Mouse (Mus musculus) liver, embryonic 12.5 days (tissue): Measurements from ENCODE around the gene Rhbdf1. TPM values are rescaled to one million over a fixed set of nuclear protein-coding genes. Genes with fewer than 3 reads are reported as not detected.

ENCODE experiments used
- ATAC-seq: fragments of 200-750 bp; cut with Nextera tagmentation; 2 replicates; pipeline ENCODE4 v1.8.0; 2017; ENCODE audit warnings: moderate number of reproducible peaks, mild to moderate bottlenecking, moderate library complexity
- H3K27ac ChIP-seq: fragments of 300-500 bp; sonication (generic); 2 replicates; pipeline ENCODE4 v1.5.1; 2016; ENCODE audit warnings: mild to moderate bottlenecking
- H3K27me3 ChIP-seq: fragments of 300-500 bp; sonication (generic); replicated peaks from 2 replicates; pipeline ENCODE4 v1.6.1; 2016; ENCODE audit warnings: mild to moderate bottlenecking, moderate library complexity
- H3K36me3 ChIP-seq: fragments of 300-500 bp; sonication (generic); 2 replicates; pipeline ENCODE4 v1.6.1; 2016; ENCODE audit warnings: mild to moderate bottlenecking, moderate library complexity
- H3K4me1 ChIP-seq: fragments of 300-500 bp; sonication (generic); 2 replicates; pipeline ENCODE4 v1.6.1; 2016
- H3K4me2 ChIP-seq: fragments of 300-500 bp; sonication (generic); 2 replicates; pipeline ENCODE4 v1.6.1; 2016; ENCODE audit warnings: mild to moderate bottlenecking, moderate library complexity
- H3K4me3 ChIP-seq: fragments of 300-500 bp; sonication (generic); 2 replicates; pipeline ENCODE4 v1.5.1; 2016; ENCODE audit warnings: mild to moderate bottlenecking, moderate library complexity
- H3K9ac ChIP-seq: fragments of 300-500 bp; sonication (generic); 2 replicates; pipeline ENCODE4 v1.6.1; 2016; ENCODE audit warnings: mild to moderate bottlenecking, moderate library complexity
- H3K9me3 ChIP-seq: fragments of 300-500 bp; sonication (generic); replicated peaks from 2 replicates; pipeline ENCODE4 v1.6.1; 2016; ENCODE audit warnings: mild to moderate bottlenecking, moderate library complexity
- WGBS: fragments of 180-500 bp; shearing (Covaris S2); methylation state at CpG from one replicate; pipeline ENCODE4 v1.1.7; 2016; ENCODE audit not compliant: insufficient replicate concordance; 5-methylcytosine and 5-hydroxymethylcytosine counted together
- polyA plus RNA-seq: library from polyadenylated mRNA; unstranded; fragments of >200 nt; fragmentation: Nextera tagmentation; extraction: Ambion mirVana; gene quantifications from 2 replicates; pipeline ENCODE4 v1.2.1, GENCODE M21; 2016

Gene Rhbdf1
- 12.0 and 14.1 TPM in 2 replicates for polyA plus RNA-seq

DNA sequence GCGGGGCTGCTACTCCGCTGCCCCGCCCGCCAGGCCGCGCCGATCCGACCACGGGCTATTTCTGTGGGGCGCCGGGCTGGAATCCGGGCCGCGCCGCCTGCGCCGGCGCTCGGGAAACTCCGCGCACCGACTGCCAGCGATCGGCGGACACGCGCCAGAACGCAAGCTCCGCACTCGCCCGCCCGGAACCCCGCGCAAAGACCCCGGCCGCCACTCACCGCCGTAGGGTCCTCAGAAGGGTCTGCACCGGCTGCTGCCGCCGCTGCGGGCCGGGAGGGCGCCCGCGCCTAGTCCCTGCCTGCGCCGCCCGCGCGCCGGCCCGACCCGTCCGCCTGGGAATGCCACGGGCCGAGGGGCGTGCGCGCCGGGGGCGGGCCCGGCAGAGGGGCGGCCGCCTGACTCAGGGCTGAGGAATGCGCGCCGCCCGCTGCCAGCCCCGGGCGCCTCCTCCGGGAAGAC, at the start of gene Rhbdf1:
TSS of gene Rhbdf1 (minus strand) at position 350 of the 459 bp plus-strand sequence.
- Histone ChIP-seq H3K9ac (peak within 1 kb of the TSS; percentile 74), H3K4me2 (peak within 1 kb of the TSS; percentile 80), H3K9me3 (no peaks in the 10 kb centered on the region), H3K4me1 (peaks cover 71% of the 10 kb centered on the region), H3K27ac (peak within 1 kb of the TSS; percentile 70), H3K27me3 (peaks cover 78% of the 10 kb centered on the region), H3K36me3 (0 out of 2 replicates have a peak, but pooled peaks cover 3% of the 10 kb centered on the region), H3K4me3 (peak within 1 kb of the TSS; percentile 66)
- ATAC-seq, result no peak
- WGBS, result under 1% methylated on average over 72 of the region's 72 CpGs

DNA sequence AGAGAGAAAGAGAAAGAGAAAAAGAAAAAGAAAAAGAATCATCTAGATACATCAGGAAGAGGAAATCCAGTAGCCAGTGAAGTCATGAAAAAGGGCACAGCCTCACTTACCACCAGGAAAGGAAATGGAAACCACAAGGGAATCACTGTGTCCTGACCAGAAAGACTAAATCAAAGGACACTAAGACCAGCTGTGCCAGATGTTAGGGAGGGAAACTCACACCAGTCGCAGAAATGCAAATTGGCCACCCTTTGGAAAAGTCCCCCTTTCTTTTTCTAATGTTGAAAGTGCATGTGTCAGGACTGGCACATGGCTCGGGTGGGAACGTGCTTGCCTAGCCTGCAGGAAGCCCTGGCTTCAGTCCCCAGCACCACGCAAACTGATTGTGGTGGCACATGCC, 49.1 kb upstream of the Rhbdf1 start:
- H3K27me3 ChIP-seq, result peaks cover 11% of the 10 kb centered on the region
- H3K4me2 ChIP-seq, result no peak overlapping the region
- WGBS, result 43% methylated on average over 4 of the region's 4 CpGs
- peak overlapping the region; percentile 33 for H3K9ac ChIP-seq
- H3K4me3 ChIP-seq, result no peak overlapping the region
- peaks cover 1% of the 10 kb centered on the region; the same call in 1 of the 2 replicates for H3K36me3 ChIP-seq
- no peaks in the 10 kb centered on the region for H3K9me3 ChIP-seq
- peaks cover 81% of the 10 kb centered on the region for H3K4me1 ChIP-seq
- peak overlapping the region; percentile 76 for H3K27ac ChIP-seq
- ATAC-seq, result no peak

DNA sequence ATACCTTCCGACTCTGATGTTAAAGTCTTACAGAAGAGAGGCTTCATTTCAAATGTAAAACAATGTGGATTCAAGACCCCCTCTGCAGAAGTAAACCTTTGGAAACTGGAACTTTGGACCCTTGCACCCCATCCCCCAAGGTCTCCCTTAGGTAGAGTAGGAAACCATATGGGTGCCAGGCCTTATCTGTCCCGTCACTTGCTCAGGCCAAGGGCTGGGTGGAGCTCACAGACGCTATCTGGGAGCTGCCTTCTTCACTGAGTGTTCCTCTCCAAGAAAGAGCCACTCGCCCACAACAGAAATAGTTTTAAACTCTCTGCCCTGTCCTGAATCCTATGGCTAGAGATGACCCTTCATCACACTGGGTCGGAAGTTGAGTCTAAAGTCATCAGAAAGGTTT, 46.9 kb upstream of the Rhbdf1 start:
- Histone ChIP-seq H3K27me3 (peaks cover 5% of the 10 kb centered on the region; the same call in 1 of the 2 replicates), H3K4me3 (peak overlapping the region; percentile 81), H3K27ac (peak overlapping the region; percentile 99), H3K4me2 (peak overlapping the region; percentile 81), H3K36me3 (peaks cover 7% of the 10 kb centered on the region; the same call in 1 of the 2 replicates), H3K9me3 (no peaks in the 10 kb centered on the region), H3K4me1 (peaks cover 84% of the 10 kb centered on the region), H3K9ac (peak overlapping the region; percentile 99)
- peak; percentile 91 for ATAC-seq
- 27% methylated on average over 5 of the region's 5 CpGs for WGBS

DNA sequence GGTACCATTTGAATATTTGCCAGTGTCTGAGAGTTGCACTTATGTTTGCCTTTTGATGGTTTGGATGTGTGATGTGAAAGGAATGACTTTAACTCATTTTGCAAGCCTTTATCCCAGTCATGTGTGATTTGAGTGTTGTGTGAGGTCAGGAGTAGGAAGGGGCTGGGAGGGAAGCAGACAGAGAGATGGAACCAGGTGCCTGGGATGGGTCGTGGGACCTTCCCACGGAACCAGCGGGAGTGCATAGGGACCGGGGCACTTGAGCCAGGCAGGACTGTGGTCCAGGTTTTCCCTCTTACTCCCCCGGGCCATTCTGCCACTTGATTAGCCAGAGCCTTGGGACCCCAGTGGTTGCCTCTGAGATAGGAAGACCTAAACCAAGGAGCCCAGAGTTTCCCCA, 45.9 kb upstream of the Rhbdf1 start:
- peak overlapping the region; percentile 99 for H3K27ac ChIP-seq
- H3K4me1 ChIP-seq, result peaks cover 90% of the 10 kb centered on the region
- peak overlapping the region; percentile 81 for H3K4me3 ChIP-seq
- peaks cover 5% of the 10 kb centered on the region; the same call in 1 of the 2 replicates for H3K27me3 ChIP-seq
- ATAC-seq, result no peak
- peak overlapping the region; percentile 99 for H3K9ac ChIP-seq
- peaks cover 9% of the 10 kb centered on the region for H3K36me3 ChIP-seq
- peak overlapping the region; percentile 81 for H3K4me2 ChIP-seq
- 20% methylated on average over 5 of the region's 5 CpGs for WGBS
- H3K9me3 ChIP-seq, result no peaks in the 10 kb centered on the region

DNA sequence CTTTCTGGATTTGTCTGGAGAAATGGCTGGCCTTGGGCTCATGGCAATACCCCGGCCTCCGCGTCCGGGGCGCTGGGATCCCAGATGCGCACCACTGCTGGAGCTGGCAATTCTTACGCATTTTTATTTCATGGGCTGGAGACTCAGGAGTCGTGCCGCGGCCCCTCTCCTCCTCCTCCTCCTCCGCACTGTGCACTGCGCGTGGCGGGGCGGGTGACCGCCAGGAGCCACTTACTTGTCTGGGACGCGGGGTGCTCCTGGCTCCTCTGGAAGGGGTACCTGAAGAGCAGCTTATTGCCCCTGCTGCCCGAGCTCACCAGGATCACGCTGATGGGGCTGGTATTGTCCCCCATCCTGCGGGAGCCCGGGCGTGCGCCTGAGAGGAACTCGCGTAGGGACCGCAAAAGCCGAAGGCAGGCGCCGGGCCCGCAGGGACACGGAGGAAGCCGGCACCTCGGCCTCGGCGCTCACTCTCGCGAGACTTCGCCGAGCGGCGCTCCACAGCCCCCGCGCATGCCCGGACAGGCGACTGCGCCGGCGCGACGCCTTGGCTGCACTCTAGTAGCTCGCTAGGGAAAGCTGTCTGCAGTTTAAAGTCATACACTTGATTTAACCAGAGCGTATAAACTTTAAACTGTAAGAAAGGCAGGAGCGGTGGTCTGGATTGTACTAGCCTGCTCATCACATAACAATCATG, 45.2 kb upstream of the Rhbdf1 start, which contains the start of gene Nprl3:
TSS of gene Nprl3 (minus strand) at position 520 of the 697 bp plus-strand sequence.
- peak; percentile 80 for ATAC-seq
- Histone ChIP-seq H3K27ac (peak within 1 kb of the TSS; percentile 99), H3K4me3 (peak within 1 kb of the TSS; percentile 81), H3K27me3 (peaks cover 5% of the 10 kb centered on the region; the same call in 1 of the 2 replicates), H3K9ac (peak within 1 kb of the TSS; percentile 99), H3K9me3 (no peaks in the 10 kb centered on the region), H3K4me2 (peak within 1 kb of the TSS; percentile 81), H3K4me1 (peaks cover 91% of the 10 kb centered on the region), H3K36me3 (peaks cover 15% of the 10 kb centered on the region)
- WGBS, result under 1% methylated on average over 54 of the region's 54 CpGs

DNA sequence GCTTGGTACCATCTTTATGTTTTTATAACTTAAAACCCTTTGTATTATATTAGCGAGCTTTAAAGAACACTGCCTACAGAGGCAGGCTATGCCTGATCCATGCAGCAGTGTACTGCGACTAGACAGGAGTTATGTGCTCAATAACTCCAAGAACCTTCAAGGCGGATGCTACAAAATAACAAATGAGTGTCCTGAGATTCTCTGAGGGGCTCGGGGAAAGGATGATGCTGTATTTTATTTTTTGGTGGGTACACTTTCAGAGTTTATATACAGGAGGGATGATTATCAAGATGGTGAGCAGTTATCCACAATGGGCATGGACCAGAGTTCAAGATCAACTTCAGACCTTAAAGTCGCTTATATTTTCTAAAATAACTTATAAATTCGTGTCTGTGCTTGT, 44.7 kb upstream of the Rhbdf1 start:
- Histone ChIP-seq H3K4me3 (peak overlapping the region; percentile 81), H3K9me3 (no peaks in the 10 kb centered on the region), H3K36me3 (peaks cover 21% of the 10 kb centered on the region), H3K9ac (peak overlapping the region; percentile 99), H3K27ac (peak overlapping the region; percentile 99), H3K4me2 (peak overlapping the region; percentile 81), H3K4me1 (peaks cover 87% of the 10 kb centered on the region), H3K27me3 (peaks cover under 1% of the 10 kb centered on the region; the same call in 1 of the 2 replicates)
- ATAC-seq, result no peak
- WGBS, result 26% methylated on average over 6 of the region's 6 CpGs

DNA sequence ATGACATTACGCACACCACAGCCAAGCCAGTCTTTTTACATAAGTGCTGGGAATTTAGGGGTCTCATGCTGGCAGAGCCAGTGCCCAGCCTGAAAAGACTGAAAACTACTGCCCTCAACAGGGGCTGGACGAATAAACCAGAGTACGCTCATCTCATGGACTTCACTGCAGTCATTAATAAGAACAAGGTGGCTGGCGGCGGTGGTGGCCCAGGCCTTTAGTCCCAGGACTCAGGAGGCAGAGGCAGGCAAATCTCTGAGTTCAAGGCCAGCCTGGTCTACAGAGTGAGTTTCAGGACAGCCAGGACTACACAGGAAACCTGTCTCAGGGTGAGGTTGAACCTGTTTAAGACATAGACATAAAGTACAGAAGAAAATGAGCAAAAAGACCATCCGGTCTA, 44.1 kb upstream of the Rhbdf1 start:
- H3K4me3 ChIP-seq, result peak overlapping the region; percentile 7; the same call in 1 of the 2 replicates
- H3K27me3 ChIP-seq, result no peaks in the 10 kb centered on the region; the same call in 1 of the 2 replicates
- no peak for ATAC-seq
- peak overlapping the region; percentile 81 for H3K4me2 ChIP-seq
- peaks cover 84% of the 10 kb centered on the region for H3K4me1 ChIP-seq
- H3K36me3 ChIP-seq, result peaks cover 25% of the 10 kb centered on the region
- H3K9me3 ChIP-seq, result no peaks in the 10 kb centered on the region
- 82% methylated on average over 6 of the region's 6 CpGs for WGBS
- peak overlapping the region; percentile 75 for H3K9ac ChIP-seq
- peak overlapping the region; percentile 99 for H3K27ac ChIP-seq

DNA sequence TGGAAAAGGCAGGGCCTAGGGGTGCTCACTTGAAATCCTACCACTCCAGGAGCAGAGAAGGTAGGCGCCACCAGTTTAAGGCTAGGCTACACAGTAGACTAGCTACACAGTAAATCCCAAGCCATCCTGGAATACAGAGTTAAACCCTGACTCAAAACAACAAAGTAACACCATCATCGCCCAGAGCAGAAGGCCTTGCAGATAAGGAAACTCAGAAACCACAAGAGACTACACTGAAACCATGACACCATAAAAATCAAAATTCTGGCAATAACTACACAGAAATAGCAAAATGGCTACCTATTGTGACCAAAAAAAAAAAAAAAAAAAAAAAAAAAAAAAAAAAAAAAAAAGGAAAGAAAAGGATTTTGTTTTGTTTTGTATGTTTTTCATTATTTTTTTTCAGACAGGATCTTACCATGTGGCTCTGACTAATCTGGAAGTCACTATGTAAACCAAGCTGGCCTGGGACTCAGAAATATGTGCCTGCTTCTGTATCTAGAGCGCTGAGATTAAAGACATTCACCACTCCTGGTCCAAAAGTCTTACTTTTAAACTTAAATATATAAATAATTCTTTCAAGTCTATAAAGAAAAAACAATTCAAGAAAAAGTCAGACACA, 43.1 kb upstream of the Rhbdf1 start:
- Histone ChIP-seq H3K4me3 (peak overlapping the region; percentile 0; the same call in 1 of the 2 replicates), H3K9ac (peak overlapping the region; percentile 75), H3K9me3 (no peaks in the 10 kb centered on the region), H3K27me3 (no peaks in the 10 kb centered on the region), H3K4me1 (peaks cover 85% of the 10 kb centered on the region), H3K27ac (peak overlapping the region; percentile 99), H3K36me3 (peaks cover 35% of the 10 kb centered on the region), H3K4me2 (peak overlapping the region; percentile 81)
- ATAC-seq, result peak; percentile 77
- WGBS, result 38% methylated on average over 3 of the region's 3 CpGs

DNA sequence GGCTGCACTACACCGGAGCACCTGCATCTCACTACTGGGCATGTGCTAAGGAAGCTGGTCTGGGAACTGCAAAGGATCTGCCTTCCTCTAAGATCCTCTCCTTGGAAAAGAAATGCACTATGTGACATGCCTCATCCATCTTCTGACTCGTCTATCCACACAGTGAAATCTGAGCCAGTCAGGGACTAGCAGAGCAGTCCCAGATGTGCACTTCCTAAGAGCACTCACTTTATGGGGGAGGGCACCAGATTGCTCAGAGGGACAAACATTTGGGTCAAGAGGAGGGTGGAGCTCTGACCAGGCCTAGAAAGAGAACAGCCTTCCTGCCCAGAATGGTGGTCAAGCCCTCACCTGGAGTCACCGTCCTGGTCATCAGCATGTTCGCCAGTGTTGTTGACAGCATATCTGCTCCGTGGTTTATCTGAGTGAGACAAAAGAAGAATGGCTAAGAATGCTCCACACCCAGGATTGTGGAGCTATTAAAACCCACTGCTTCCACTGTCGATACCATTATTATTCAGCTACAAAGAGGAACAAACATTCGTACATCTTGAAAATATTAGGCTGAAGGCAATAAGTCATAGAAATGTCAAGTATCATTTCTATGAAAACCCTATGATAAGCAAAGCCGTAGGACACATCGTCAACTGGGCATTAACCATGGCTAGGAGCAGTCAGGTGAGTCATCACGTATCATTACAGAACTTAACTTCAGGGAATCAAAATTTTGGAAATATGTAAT, 40.7 kb upstream of the Rhbdf1 start:
- peaks cover 79% of the 10 kb centered on the region for H3K4me1 ChIP-seq
- peaks cover 49% of the 10 kb centered on the region for H3K36me3 ChIP-seq
- no peaks in the 10 kb centered on the region for H3K27me3 ChIP-seq
- H3K9me3 ChIP-seq, result no peaks in the 10 kb centered on the region
- peak overlapping the region; percentile 99 for H3K27ac ChIP-seq
- ATAC-seq, result no peak
- H3K4me2 ChIP-seq, result no peak overlapping the region
- WGBS, result 71% methylated on average over 10 of the region's 10 CpGs
- H3K9ac ChIP-seq, result peak overlapping the region; percentile 70
- no peak overlapping the region for H3K4me3 ChIP-seq

DNA sequence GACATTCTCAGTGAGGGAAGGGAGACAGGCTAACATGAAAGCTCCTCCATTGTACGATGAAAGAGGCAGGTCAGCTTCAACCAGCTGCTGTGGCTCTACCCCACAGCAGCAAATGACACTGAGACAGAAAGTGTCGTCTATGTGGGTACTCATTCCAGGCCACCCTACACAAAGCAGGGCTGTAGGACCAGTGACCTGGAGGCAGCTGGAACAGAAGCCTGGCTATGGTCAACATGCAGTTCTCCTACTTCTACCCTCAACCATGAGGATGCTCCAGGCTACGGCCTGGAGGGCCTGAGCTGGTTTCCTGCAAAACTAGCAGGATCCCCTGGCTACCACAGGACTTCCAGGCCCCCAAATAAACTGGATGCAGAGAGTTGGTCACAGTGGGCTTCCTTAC, 34.5 kb upstream of the Rhbdf1 start:
- Histone ChIP-seq H3K4me1 (peaks cover 89% of the 10 kb centered on the region), H3K27me3 (no peaks in the 10 kb centered on the region), H3K4me3 (peak overlapping the region; percentile 9; the same call in 1 of the 2 replicates), H3K9me3 (no peaks in the 10 kb centered on the region), H3K36me3 (peaks cover 68% of the 10 kb centered on the region), H3K9ac (peak overlapping the region; percentile 80), H3K27ac (peak overlapping the region; percentile 99), H3K4me2 (peak overlapping the region; percentile 59)
- no peak for ATAC-seq
- 44% methylated on average over 3 of the region's 3 CpGs for WGBS

DNA sequence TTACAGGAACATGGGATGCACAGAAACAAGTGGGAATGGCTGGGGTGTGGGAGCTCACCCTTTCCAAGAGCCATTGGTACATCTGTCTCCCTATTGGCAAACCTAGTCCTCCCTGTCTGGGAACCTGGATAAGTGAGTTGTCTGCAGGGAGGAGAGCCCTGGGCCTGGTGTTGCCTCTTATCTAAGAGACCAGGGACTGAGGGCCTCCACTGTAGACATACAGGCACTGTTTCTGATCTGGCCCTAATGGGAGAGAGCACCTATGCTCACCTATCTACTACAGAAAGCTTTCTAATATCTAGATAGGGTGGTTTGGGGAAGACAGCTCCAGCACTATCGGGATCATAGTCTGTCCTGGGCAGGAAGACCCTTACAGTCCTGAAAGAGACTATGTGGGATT, 34.0 kb upstream of the Rhbdf1 start:
- Histone ChIP-seq H3K9me3 (no peaks in the 10 kb centered on the region), H3K9ac (peak overlapping the region; percentile 80), H3K27ac (peak overlapping the region; percentile 99), H3K4me1 (peaks cover 92% of the 10 kb centered on the region), H3K4me2 (peak overlapping the region; percentile 59), H3K27me3 (no peaks in the 10 kb centered on the region), H3K4me3 (peak overlapping the region; percentile 14; the same call in 1 of the 2 replicates), H3K36me3 (peaks cover 67% of the 10 kb centered on the region)
- WGBS, result 39% methylated on average over 1 of the region's 1 CpGs
- peak; percentile 100 for ATAC-seq
